Mouse (Mus musculus) limb, embryonic 14.5 days (tissue): ENCODE measurements around the gene Trim39. TPM values are rescaled to one million over a fixed set of nuclear protein-coding genes. Genes with fewer than 3 reads are reported as not detected.
"Not testable (repeated sequence)": the region's sequence is repeated elsewhere in the genome, so short reads cannot be mapped to it uniquely, and the experiment has no call there.

Source experiments
- ATAC-seq: fragments of 200-750 bp; cut with Nextera tagmentation; 2 replicates; pipeline ENCODE4 v1.8.0; 2017; ENCODE audit warnings: low read depth, moderate number of reproducible peaks, moderate TSS enrichment; ENCODE audit not compliant: low FRiP score
- DNase-seq: peaks from one replicate; pipeline ENCODE4 v3.0.0-alpha.2; 2015; ENCODE audit warnings: low spot score
- H3K27ac ChIP-seq: fragments of 300-500 bp; sonication (generic); replicated peaks from 2 replicates; pipeline ENCODE4 v1.5.1; 2014; ENCODE audit warnings: low read depth, mild to moderate bottlenecking, low read length, moderate library complexity, mixed read lengths
- H3K27me3 ChIP-seq: fragments of 300-500 bp; sonication (generic); 2 replicates; pipeline ENCODE4 v1.6.1; 2014; ENCODE audit warnings: low read length, mixed read lengths; ENCODE audit not compliant: control insufficient read depth, insufficient read depth
- H3K36me3 ChIP-seq: fragments of 300-500 bp; sonication (generic); 2 replicates; pipeline ENCODE4 v1.6.1; 2014; ENCODE audit warnings: mild to moderate bottlenecking, low read length, moderate library complexity, mixed read lengths; ENCODE audit not compliant: control insufficient read depth, insufficient read depth
- H3K4me1 ChIP-seq: fragments of 300-500 bp; sonication (generic); 2 replicates; pipeline ENCODE4 v1.6.1; 2014; ENCODE audit warnings: antibody characterized with exemption, low read length, mixed read lengths; ENCODE audit not compliant: control insufficient read depth, insufficient read depth
- H3K4me2 ChIP-seq: fragments of 300-500 bp; sonication (generic); replicated peaks from 2 replicates; pipeline ENCODE4 v1.6.1; 2014; ENCODE audit warnings: low read depth, mild to moderate bottlenecking, low read length, moderate library complexity; ENCODE audit not compliant: severe bottlenecking
- H3K4me3 ChIP-seq: fragments of 300-500 bp; sonication (generic); replicated peaks from 2 replicates; pipeline ENCODE4 v1.5.1; 2014; ENCODE audit warnings: low read length
- H3K9ac ChIP-seq: fragments of 300-500 bp; sonication (generic); 2 replicates; pipeline ENCODE4 v1.6.1; 2014; ENCODE audit warnings: mild to moderate bottlenecking, low read depth, low read length, moderate library complexity; ENCODE audit not compliant: severe bottlenecking
- H3K9me3 ChIP-seq: fragments of 300-500 bp; sonication (generic); 2 replicates; pipeline ENCODE4 v1.6.1; 2016; ENCODE audit warnings: low read length; ENCODE audit not compliant: control insufficient read depth
- POLR2A ChIP-seq: fragments of 200-500 bp; IDR thresholded peaks from 2 replicates; pipeline ENCODE4 v1.8.0; 2012; ENCODE audit warnings: inconsistent platforms, mild to moderate bottlenecking, moderate library complexity, borderline replicate concordance; ENCODE audit not compliant: insufficient read depth, insufficient read length; ENCODE audit errors: extremely low read depth
- WGBS: fragments of 180-500 bp; shearing (Covaris S2); extraction: QIAGEN DNeasy Blood & Tissue Kit; methylation state at CpG from one replicate; pipeline ENCODE4 v1.1.7; 2014; 5-methylcytosine and 5-hydroxymethylcytosine counted together
- polyA plus RNA-seq, 2 experiments: library from polyadenylated mRNA; depleted of rRNA in 1 of 2; stranded (reverse) in 1 of 2; unstranded in 1 of 2; fragments of >200 nt; fragmentation: Nextera tagmentation in 1 of 2; extraction: Ambion mirVana in 1 of 2; gene quantifications; 2 replicates each; pipeline versions ENCODE4 v1.2.1 to v1.2.3; 2012 to 2014

Trim39 gene
- polyA plus RNA-seq, 2 experiments, result 14.5 to 44.6 TPM

DNA sequence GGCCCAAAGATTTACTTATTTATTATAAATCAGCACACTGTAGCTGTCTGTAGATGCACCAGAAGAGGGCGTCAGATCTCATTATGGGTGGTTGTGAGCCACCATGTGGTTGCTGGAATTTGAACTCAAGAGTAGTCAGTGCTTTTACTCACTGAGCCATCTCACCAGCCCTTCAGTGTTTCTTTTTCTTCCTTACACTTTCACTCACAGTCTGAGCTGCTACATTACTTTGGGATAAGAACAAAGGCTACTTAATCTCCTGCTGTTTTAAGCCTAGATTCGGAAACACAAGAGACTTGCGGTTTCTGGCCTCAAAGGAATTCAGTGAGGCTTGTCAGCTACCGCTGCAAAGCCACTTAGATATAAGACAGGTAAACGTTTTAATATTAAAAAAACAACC is 28.0 kb downstream of the Trim39 start:
- ATAC-seq, result no peak
- H3K4me1 ChIP-seq, result peaks cover 6% of the 10 kb centered on the region; the same call in 1 of the 2 replicates
- 40% methylated on average over 5 of the region's 5 CpGs for WGBS
- no peak for DNase-seq
- no peaks in the 10 kb centered on the region for H3K36me3 ChIP-seq
- H3K4me3 ChIP-seq, result no peak overlapping the region
- H3K9me3 ChIP-seq, result no peaks in the 10 kb centered on the region
- peaks cover 4% of the 10 kb centered on the region for H3K27me3 ChIP-seq
- no peak overlapping the region for H3K9ac ChIP-seq
- TF ChIP-seq POLR2A, result no peak
- no peak overlapping the region for H3K27ac ChIP-seq
- no peak overlapping the region for H3K4me2 ChIP-seq

DNA sequence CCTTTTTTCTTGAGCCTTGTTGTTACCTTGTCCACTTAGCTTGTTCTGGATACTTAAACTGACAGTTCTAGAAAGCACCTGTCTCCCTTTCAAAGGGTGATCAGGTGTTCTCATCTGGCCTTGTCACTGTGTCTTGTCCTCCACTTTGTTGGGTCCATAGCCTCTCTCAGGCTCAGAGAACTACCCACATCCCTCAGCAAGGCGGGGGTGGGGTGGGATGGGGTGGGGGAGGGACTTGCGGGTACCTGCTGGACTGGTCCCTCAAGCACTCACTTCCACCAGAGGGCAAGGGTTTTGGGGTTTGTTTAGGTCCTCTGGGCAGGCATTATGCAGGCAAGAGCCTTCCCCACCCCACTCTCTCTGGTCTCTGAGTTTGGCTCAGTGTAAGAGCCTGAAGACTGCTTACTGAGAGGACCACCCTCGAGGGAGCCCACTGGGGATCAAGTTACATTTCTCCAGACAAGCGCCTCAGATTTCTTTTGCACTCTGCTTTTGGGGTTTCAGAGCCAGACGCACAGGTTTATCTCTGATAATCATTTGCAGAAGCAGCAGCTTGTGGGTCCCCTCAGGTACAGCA is 31.3 kb downstream of the Trim39 start:
- DNase-seq (no peak), ATAC-seq (no peak)
- Histone ChIP-seq H3K36me3 (no peaks in the 10 kb centered on the region), H3K27ac (no peak overlapping the region), H3K9me3 (no peaks in the 10 kb centered on the region), H3K4me3 (no peak overlapping the region), H3K4me1 (peaks cover 9% of the 10 kb centered on the region; the same call in 1 of the 2 replicates), H3K4me2 (no peak overlapping the region), H3K9ac (no peak overlapping the region), H3K27me3 (peaks cover 23% of the 10 kb centered on the region)
- 12% methylated on average over 5 of the region's 5 CpGs for WGBS
- TF ChIP-seq POLR2A, result no peak

DNA sequence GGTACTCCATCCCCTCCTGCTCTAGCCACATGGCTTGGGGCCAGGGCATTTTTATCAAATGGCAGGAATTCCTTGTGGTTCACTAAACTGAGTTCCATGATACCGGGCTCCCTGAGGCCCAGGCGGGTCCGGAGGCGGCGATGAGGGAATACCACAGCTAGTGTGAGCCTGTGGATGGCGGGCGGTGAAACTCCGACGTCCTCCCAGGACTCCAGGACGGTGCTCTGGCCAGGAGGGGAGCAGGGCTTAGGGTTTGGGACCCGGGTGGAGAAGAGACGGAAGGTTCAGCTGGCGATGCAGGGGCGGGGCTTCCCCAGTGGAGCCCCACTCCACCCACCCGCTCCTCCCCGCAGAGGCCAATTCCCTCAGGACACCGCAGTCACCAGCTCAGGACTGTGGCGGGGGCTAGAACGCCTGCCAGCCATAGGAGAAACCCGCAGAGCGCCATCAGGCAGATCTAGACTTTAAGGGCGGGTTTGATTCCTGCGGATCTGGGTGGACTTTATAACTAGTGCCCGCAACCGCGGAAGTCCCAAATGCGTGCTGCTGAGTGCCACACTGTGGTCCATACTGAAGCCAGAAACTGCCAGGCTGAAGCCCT is 34.6 kb downstream of the Trim39 start:
- Histone ChIP-seq H3K27ac (no peak overlapping the region), H3K27me3 (peaks cover 35% of the 10 kb centered on the region), H3K4me2 (peak overlapping the region; percentile 46), H3K4me1 (peaks cover 9% of the 10 kb centered on the region; the same call in 1 of the 2 replicates), H3K9ac (peak overlapping the region; percentile 36), H3K4me3 (peak overlapping the region; percentile 29), H3K9me3 (no peaks in the 10 kb centered on the region), H3K36me3 (no peaks in the 10 kb centered on the region)
- ATAC-seq, result no peak
- 3% methylated on average over 27 of the region's 27 CpGs for WGBS
- no peak for TF ChIP-seq POLR2A
- DNase-seq, result no peak

DNA sequence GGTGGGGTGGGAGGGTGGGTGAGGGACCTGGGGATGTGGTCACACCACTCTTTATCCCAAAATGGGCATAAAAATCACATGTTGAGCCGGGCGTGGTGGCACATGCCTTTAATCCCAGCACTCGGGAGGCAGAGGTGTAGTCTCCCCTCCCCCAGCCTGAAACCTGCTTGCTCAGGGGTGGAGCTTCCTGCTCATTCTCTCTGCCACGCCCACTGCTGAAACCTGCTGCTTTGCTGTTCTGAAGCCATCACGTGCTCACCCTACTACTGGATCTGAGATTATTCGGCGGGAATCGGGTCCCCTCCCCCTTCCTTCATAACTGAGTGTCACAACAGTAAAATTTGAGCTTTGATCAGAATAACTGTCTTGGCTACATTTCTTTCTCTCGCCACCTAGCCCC is 36.7 kb downstream of the Trim39 start:
- 15% methylated on average over 8 of the region's 9 CpGs for WGBS
- not testable (repeated sequence) for H3K9ac ChIP-seq, H3K4me2 ChIP-seq, H3K4me1 ChIP-seq, DNase-seq, ATAC-seq, H3K4me3 ChIP-seq, H3K27ac ChIP-seq, H3K9me3 ChIP-seq, H3K36me3 ChIP-seq
- peaks cover 38% of the 10 kb centered on the region for H3K27me3 ChIP-seq

DNA sequence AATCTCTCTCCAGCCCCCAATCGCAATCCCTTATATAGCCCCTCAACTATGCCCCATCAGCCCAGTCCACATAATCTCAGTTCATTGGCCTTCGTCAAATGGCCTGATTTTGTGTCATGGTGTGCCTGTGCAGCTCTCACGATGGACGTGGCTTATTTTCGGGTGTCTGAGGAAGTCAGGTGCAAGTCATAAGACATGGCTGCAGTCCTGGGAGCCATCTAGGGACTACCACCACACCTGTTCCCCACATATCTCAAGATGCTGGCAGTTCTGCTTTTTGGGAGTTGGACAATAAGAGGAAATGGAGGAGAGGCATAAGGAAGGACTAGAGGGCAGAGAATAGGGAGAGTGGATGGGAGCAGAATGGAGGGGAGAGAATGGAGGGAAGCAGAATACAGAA is 38.5 kb downstream of the Trim39 start:
- WGBS, result 75% methylated on average over 5 of the region's 5 CpGs
- peaks cover 49% of the 10 kb centered on the region for H3K27me3 ChIP-seq
- ATAC-seq (no peak), DNase-seq (no peak)
- H3K27ac ChIP-seq, result no peak overlapping the region
- no peak for TF ChIP-seq POLR2A
- H3K4me2 ChIP-seq, result no peak overlapping the region
- H3K9me3 ChIP-seq, result no peaks in the 10 kb centered on the region
- H3K4me1 ChIP-seq, result 0 out of 2 replicates have a peak, but pooled peaks cover 3% of the 10 kb centered on the region
- no peaks in the 10 kb centered on the region for H3K36me3 ChIP-seq
- H3K9ac ChIP-seq, result no peak overlapping the region
- no peak overlapping the region for H3K4me3 ChIP-seq

DNA sequence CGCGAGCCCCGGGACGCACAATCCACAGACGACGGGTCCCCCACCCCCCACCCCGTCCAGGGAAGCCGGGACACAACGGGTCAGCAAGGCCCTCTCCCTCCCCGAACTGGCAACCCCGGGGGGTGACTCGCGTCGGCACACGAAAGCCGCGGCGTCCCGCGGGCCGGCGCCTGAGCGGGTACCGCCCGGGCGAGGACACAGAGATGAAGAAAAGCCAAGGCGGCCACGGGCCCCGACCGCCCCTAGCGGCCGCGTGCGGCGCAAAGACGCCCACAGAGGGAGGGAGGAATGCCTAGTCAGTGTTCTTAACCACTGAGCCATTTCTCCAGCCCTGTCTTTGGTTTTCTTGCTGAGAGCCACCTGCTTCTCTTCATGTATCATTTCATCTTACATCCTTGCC is 40.7 kb downstream of the Trim39 start:
- Histone ChIP-seq H3K4me3 (no peak overlapping the region), H3K9me3 (no peaks in the 10 kb centered on the region), H3K27me3 (peaks cover 48% of the 10 kb centered on the region), H3K36me3 (no peaks in the 10 kb centered on the region), H3K4me1 (no peaks in the 10 kb centered on the region), H3K9ac (no peak overlapping the region), H3K27ac (no peak overlapping the region), H3K4me2 (no peak overlapping the region)
- WGBS, result 13% methylated on average over 35 of the region's 36 CpGs
- peak; percentile 88 for DNase-seq
- no peak for ATAC-seq
- TF ChIP-seq POLR2A, result no peak
